Mouse (Mus musculus): ENCODE measurements around the gene 1500009L16Rik.

DNA sequence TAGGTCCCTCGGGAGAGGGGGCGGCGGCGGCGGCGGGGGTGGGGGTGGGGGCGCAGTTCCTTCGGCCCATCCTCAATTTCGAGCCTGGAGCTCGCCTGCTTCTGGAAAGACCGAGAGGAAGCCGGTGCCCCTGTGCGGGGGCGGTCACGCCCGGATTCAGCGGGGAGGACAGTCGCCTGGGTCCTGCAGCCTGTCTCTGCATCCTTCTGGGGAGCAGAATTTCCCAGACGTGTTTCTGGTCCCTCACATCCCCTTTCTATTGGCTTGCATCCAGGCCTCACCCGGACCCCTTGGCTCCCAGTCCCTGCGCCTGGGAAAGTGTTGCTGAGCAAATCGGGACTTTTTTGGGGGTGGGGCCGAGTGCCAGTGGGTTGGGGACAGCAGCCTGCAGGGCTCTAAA lies 390 bp downstream of the 1500009L16Rik start:
- TF ChIP-seq MYOG (IDR thresholded peaks at IDR 0.05; ENCODE audit: control insufficient read depth in 1 of 3, insufficient read depth in 1 of 3, insufficient read length in 2 of 3, low read depth in 2 of 3) (no peak), USF1 (IDR thresholded peaks at IDR 0.05; ENCODE audit: low read depth) (no peak), SRF (IDR thresholded peaks at IDR 0.05; ENCODE audit: control insufficient read depth, insufficient read length, low read depth) (no peak), MYOD1 (IDR thresholded peaks at IDR 0.05; ENCODE audit: control insufficient read depth in 1 of 3, insufficient read length in 2 of 3, low read depth in 2 of 3) (no peak), TCF3 (IDR thresholded peaks at IDR 0.05; ENCODE audit: insufficient read length, low read depth) (no peak), POLR2A (IDR thresholded peaks at IDR 0.05; ENCODE audit: insufficient read length, low read depth) (no peak), CEBPB (IDR thresholded peaks at IDR 0.05; ENCODE audit: insufficient read depth, poor library complexity, severe bottlenecking) (no peak), MAX (IDR thresholded peaks at IDR 0.05; ENCODE audit: low read depth) (no peak), TCF12 (IDR thresholded peaks at IDR 0.05; ENCODE audit: insufficient read depth, poor library complexity, severe bottlenecking) (no peak), REST (IDR thresholded peaks at IDR 0.05; ENCODE audit: insufficient read depth, insufficient read length) (no peak), E2F4 (IDR thresholded peaks at IDR 0.05; ENCODE audit: insufficient read depth) (no peak)
